Mouse (Mus musculus): ENCODE results near the gene Myoz1.
"Not testable (repeated sequence)": the region's sequence is repeated elsewhere in the genome, so short reads cannot be mapped to it uniquely, and the experiment has no call there.

The Myoz1 gene

DNA sequence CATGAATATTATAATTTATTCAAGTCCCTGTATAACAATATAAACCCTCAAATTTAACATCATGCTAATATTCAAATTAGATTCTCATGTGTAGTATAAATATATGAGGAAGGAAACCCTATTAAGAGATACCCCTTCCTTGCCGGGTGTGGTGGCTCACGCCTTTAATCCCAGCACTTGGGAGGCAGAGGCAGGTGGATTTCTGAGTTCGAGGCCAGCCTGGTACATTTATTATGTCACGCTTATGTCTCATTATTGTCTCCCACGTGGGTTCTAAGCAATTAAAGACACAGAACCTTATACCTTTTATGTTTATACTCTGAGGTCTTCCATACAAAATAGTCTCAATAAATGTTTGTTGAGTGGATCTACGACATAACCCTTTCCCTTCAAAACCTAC is 17.6 kb downstream of the Myoz1 start:
- DNase-seq (ENCODE audit: low read depth, low spot score), result no peak

- DNase-seq (ENCODE audit: low read depth, low spot score), result no peak
These were observed 18.3 kb downstream of the Myoz1 start for GRCm38 (mm10) chr14:20637818-20638574.

DNA sequence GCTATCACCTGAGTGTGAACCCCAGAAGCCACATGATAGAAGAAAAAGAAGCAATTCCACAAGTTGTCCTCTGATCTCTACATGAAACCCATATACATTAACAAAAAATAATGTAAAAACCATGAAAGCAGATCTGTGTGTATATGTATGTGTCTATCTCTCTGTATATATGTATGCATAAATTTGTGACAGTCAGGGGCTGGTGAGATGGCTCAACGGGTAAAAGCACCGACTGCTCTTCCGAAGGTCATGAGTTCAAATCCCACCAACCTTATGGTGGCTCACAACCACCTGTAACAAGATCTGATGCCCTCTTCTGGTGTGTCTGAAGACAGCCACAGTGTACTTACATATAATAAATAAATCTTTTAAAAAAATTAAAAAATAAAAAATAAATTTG is 19.4 kb downstream of the Myoz1 start:
- not testable (repeated sequence) for DNase-seq (ENCODE audit: low read depth, low spot score)

DNA sequence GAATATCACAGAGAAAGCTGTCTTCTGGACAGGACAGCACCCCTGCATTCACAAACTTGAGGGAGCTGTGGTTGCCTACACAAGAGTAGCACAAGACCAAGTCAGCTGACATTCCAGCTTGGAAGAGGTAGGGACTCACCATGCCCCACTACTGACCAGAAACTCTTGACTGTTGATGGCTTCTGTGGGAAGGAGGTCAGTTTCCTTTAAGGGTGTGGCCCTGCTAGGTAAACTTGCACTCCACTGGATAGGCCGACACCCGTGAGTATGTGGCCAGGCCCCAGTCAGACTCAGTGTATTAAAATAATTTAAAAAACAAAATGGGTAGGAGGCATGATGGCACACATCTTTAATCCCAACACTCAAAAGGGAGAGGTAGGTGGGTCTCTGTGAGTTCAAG is 20.8 kb downstream of the Myoz1 start:
- DNase-seq (ENCODE audit: low read depth, low spot score), result no peak

DNA sequence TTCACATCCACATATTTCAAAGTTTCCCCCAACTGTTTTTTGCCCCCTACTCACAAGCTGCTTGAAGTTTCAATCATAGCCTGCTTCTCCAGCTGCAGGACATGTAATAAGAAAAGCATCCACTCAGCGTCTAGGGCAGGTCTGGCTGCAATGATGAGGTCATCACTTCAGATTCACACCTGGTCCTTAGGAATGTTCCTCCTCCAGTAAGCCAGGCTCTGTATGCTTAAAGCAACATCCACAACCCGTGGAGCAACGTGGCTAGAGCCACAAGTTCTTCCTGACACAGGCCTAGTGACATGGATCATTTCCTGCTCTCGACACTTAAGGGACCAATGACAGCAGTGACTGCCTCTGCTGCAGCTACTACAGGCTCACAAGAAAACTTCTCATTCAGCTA is 25.1 kb downstream of the Myoz1 start:
- no peak for DNase-seq (ENCODE audit: low read depth, low spot score)

DNA sequence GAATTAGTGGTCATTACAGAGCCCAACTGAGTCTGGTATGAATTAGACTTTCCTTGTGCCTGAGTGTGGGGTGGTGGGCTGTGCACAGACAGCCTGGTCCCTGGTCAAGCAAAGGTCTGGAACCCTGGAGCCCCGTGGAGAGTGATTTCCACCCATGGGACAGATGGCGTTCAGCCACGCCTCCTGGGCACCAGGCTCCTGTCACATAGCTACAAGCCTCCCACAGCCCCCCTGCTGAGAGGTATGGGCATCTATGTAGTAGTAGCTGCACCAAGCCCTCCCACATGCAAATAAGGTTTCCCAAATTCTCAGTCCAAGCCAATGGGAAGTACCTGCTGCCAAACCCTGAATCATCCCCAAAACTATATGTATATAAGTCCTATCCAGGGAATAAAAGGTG is 29.4 kb downstream of the Myoz1 start:
- no peak for DNase-seq (ENCODE audit: low read depth, low spot score)

DNA sequence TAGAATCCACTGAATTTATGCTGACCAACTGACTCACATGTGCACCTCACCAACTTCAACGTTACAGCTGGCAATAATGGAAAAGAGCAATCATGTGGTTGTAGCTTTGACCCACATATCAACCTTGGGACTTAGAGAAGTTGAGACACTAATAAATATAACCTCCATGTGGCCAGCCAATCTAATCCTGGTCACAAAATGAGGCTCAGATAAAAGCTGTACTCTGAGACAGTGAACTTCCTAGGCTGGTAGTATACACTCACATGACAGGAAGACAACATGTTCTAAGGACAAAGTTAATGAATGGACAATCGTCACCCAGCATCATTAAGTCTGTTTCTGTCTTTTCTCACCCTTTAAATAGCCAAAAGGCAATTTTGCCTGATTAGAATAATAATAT is 29.9 kb downstream of the Myoz1 start:
- no peak for DNase-seq (ENCODE audit: low read depth, low spot score)

DNA sequence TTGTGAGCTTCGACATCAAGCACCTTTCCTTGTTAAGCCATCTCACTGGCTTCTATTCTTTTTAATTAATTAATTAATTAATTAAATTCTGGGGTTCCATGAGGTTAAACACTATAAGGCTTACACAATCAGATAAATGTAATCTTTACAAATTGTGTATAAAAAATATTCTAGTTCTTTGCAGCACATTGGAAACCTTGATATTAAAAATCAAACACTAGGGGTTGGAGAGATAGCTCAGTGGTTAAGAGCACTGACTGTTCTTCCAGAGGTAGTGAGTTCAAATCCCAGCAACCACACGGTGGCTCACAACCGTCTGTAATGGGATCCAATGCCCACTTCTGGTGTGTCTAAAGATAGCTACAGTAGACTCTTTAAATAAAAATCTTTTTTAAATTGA is 33.4 kb downstream of the Myoz1 start:
- no peak for DNase-seq (ENCODE audit: low read depth, low spot score)

GRCm38 (mm10) chr14:20622412-20622811 is 33.9 kb downstream of the Myoz1 start:
- DNase-seq (ENCODE audit: low read depth, low spot score), result no peak

GRCm38 (mm10) chr14:20621903-20622302 is 34.4 kb downstream of the Myoz1 start:
- no peak for DNase-seq (ENCODE audit: low read depth, low spot score)

DNA sequence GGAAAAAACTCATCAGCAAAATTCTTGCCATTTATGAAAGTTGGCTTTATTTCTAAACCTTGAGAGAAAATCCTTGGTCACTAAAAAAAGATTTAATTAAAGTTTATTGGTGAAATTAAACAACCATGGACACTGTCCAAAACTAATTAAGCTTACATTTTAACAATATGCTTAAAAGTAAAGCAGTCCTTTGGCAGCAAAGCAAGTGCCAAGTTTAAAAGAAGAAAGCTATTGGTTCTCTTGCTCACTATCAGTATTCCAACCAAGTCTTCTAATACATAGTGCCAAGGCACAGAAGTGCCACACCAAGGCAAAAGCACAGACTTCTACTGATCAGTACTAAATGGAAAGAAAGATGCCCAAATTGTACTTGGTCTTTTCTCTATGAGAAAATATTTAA is 37.2 kb downstream of the Myoz1 start:
- no peak for DNase-seq (ENCODE audit: low read depth, low spot score)

GRCm38 (mm10) chr14:20618211-20618610 is 38.1 kb downstream of the Myoz1 start:
- no peak for DNase-seq (ENCODE audit: low read depth, low spot score)

DNA sequence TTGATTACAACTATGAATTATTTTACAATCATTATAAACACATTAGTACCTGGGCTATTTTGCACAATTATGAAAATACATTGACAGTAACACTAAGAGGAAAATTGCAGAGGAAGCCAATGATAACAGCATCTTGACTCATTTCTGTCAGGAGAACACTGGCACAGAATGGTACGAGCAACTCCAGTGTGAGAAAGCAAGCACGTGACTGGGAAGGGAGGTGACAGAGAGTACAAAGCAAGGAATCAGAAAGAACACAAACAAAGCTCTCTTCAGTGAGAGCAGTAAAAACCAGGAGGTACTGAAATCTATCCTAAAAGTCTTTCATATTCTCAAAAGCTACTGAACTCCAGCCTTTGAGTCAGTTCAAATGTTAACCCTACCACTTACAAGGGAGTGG is 39.9 kb downstream of the Myoz1 start:
- DNase-seq (ENCODE audit: low read depth, low spot score), result no peak

DNA sequence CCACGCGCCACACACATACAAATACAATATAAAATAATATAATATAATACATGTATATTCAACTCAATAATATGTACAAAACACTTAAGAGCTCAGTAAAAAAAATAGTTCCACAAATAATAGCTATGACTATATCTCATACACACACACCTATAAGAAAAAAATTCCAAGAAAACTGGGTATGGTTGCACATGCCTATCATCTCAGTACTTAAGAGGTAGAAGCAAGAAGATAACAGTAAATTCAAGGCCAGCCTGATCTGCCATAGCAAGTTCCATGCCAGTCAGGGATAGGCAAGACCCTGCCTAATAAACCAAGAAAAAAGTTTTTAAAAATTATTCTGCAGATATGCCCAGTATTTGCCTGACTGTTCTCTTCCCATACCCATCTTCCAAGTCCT is 41.3 kb downstream of the Myoz1 start:
- no peak for DNase-seq (ENCODE audit: low read depth, low spot score)

GRCm38 (mm10) chr14:20612820-20613219 is 43.5 kb downstream of the Myoz1 start:
- DNase-seq (ENCODE audit: low read depth, low spot score), result no peak

DNA sequence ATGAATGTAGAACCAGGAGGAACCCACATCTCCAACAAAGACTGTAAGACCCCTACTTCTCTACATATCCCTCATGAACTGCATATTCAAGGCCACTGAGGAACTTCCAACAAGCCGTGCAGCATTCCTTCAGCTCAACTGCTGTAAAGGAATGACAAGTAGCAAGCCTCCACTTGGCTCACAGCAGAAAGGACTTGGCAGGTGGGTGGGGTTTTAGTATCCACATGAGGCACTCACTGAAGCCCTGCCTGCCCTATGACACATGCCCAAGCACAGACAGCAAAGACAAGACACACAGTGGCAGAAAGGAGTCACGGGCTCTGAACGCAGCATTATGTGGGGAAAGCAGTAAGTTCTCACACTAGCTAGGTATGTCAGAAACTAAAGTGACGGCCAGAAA is 46.2 kb downstream of the Myoz1 start:
- DNase-seq (ENCODE audit: low read depth, low spot score), result no peak

- DNase-seq (ENCODE audit: low read depth, low spot score), result no peak
These were observed 46.8 kb downstream of the Myoz1 start for GRCm38 (mm10) chr14:20609519-20609918.

DNA sequence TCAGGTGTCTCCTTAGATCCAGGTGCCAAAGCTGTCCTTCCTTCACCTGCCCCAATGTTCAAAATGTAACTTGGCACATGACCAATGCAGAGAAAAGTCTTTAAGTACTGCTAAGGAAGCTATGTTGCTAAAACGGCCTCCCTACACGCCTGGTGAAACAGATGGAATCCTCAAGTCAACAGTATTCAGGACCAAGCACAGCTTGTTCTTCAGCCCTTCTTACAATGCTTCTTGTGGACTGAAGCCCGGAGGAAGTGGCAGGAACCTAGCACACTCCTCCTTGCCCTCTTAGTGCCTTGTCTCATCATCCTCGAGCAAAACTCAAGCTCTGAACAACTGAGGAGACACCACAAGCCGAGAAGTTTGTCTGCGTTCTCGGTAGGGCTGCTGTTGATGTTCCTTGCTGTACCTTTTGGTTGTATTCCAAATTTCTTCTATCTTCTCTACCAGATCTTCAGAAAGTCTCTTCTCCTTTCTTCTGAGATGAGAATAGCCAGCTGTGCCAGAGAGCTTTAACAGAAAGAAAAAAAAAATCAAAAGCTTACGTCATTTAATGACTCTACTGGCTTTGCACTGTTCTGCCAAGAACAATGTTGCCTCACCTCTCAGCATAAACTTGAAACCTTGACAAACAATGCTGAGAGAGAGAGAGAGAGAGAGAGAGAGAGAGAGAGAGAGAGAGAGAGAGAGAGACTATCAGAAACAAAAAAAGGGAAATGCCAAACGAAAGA is 48.8 kb downstream of the Myoz1 start:
- DNase-seq (ENCODE audit: low read depth, low spot score), result no peak

DNA sequence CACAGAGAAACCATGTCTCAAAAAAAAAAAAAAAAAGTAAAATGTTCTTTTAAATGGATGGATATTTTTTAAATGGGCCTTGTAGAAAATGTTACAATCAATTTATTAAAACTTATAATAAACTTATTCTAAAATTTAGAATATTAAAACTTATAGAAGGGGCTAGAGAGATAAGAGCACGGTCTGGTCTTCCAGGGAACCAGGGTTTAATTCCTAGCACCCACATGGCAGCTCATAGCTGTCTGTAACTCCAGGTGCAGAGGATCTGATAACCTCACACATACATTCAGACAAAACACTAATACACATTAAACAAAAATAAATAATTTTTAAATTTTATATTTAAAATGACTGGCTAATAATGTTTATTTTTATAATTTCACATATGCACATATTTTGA is 55.1 kb downstream of the Myoz1 start:
- no peak for DNase-seq (ENCODE audit: low read depth, low spot score)

DNA sequence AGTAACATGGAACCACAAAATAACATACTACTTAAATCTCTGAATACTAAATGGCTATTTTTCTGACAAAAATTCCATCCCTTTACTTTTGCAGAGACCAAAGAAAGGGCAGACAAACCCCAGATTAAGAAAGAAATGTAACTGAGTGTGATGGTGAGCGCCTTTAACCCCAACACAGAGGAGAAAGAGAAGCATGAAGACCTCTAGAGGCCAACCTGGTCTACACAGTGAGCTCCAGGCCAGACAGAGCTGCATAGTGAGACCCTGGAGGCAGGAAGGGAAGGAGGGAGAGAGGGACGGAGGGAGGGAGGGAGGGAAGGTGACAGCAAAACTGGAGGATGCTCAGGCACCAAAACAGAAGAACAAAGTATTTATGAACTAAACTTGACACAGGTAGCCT is 56.1 kb downstream of the Myoz1 start:
- no peak for DNase-seq (ENCODE audit: low read depth, low spot score)

DNA sequence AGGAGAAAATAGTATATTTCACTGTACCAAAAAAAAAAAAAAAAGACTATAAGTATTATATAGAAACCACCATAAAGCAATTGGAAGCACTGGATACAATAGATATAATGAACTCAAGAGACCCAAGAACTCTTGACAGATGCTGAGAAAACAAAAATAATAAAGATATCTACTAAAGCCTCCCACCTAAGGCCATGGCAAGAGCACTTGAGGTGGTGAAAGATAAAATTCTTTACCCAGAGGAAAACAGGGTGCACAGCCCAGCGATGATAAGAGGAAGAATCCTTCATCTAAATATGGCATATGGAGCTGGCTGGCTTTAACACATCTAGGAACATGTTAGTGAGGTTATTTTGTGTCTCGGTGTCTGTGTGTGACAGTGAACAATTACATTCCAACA is 56.8 kb downstream of the Myoz1 start:
- DNase-seq (ENCODE audit: low read depth, low spot score), result no peak

All from WW6 (cell line).